ENCODE assay signal across 1 mouse cellular context in the genomic region with DNA sequence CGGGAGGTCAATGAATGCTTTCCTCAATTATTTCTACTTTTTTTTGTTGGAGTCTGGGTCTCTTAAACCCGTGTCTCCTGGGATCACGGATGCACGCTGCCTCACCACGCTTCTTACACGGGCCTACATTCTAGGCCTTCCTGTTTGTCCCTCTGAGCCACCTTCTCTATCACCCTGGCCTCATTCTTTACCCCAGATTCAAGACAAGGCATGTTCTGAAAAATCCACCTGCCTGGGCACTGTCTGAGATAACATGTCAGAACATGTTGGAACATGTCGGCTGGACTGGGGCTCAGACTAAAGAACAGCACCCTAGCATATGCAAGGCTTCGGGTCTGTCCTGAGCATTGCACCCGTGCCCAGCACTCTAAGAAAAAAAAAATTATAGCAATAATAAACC.
TF ChIP-seq lines count a peak whose summit lies in the region.

No protein-coding gene starts in this region.

TF ChIP-seq in CH12.LX, 34 proteins besides CTCF, POLR2A, EP300 and RAD21 (continued from another document):
- TF ChIP-seq MYC (IDR thresholded peaks at IDR 0.05; ENCODE audit: low read depth, low read length) = peak; percentile 79
- TF ChIP-seq SMC3 (IDR thresholded peaks at IDR 0.05; ENCODE audit: low read depth, low read length) = no peak
- TF ChIP-seq POLR2AphosphoS2 (IDR thresholded peaks at IDR 0.05; ENCODE audit: low read depth, low read length) = no peak
- TF ChIP-seq CHD1 (IDR thresholded peaks at IDR 0.05; ENCODE audit: low read depth, low read length) = peak; percentile 100
- peak; percentile 42; the same call in 1 of the 2 replicates for TF ChIP-seq ELF1 (IDR thresholded peaks at IDR 0.05; ENCODE audit: low read depth, low read length)
- TF ChIP-seq IRF4 (IDR thresholded peaks at IDR 0.05; ENCODE audit: low read depth, low read length) = peak; percentile 91
- TF ChIP-seq TCF12 (IDR thresholded peaks at IDR 0.05; ENCODE audit: low read depth, low read length) = peak; percentile 89
- TF ChIP-seq SIN3A (IDR thresholded peaks at IDR 0.05; ENCODE audit: low read length) = no peak
- peak; percentile 78 for TF ChIP-seq MEF2A (IDR thresholded peaks at IDR 0.05; ENCODE audit: borderline replicate concordance, low read depth, low read length)
- no peak for TF ChIP-seq ZC3H11A (IDR thresholded peaks at IDR 0.05; ENCODE audit: low read depth, low read length)
